Mouse (Mus musculus): Measurements from ENCODE around the gene Ifitm2. TPM values are rescaled to one million over a fixed set of nuclear protein-coding genes. Genes with fewer than 3 reads are reported as not detected.
"Not testable (repeated sequence)": the region's sequence is repeated elsewhere in the genome, so short reads cannot be mapped to it uniquely, and the experiment has no call there.

The Ifitm2 gene
- polyA plus RNA-seq, 1 experiment from 2014 or later = 234 TPM

GRCm38 (mm10) chr7:140989022-140989421 is 33.2 kb upstream of the Ifitm2 start:
- no peak for DNase-seq (ENCODE audit: low spot score)
- no peaks in the 10 kb centered on the region for H3K9me3 ChIP-seq (ENCODE audit: control insufficient read depth, low read length)
- no peak overlapping the region for H3K9ac ChIP-seq
- no peaks in the 10 kb centered on the region for H3K4me1 ChIP-seq (replicated peaks; ENCODE audit: control insufficient read depth, insufficient read depth, low read length)
- 67% methylated on average over 4 of the region's 4 CpGs for WGBS
- no peak overlapping the region for H3K4me3 ChIP-seq (replicated peaks; ENCODE audit: low read length)
- H3K27ac ChIP-seq = no peak overlapping the region
- no peak overlapping the region for H3K4me2 ChIP-seq (replicated peaks)
- H3K27me3 ChIP-seq (ENCODE audit: control insufficient read depth, insufficient read depth, low read length) = no peaks in the 10 kb centered on the region
- no peaks in the 10 kb centered on the region for H3K36me3 ChIP-seq (replicated peaks; ENCODE audit: control insufficient read depth, insufficient read depth)
- ATAC-seq (ENCODE audit: low FRiP score) = no peak

- Histone ChIP-seq H3K4me2 (replicated peaks) (no peak overlapping the region), H3K9me3 (ENCODE audit: control insufficient read depth, low read length) (no peaks in the 10 kb centered on the region), H3K4me1 (replicated peaks; ENCODE audit: control insufficient read depth, insufficient read depth, low read length) (no peaks in the 10 kb centered on the region), H3K4me3 (replicated peaks; ENCODE audit: low read length) (no peak overlapping the region), H3K27ac (no peak overlapping the region), H3K36me3 (replicated peaks; ENCODE audit: control insufficient read depth, insufficient read depth) (no peaks in the 10 kb centered on the region), H3K27me3 (ENCODE audit: control insufficient read depth, insufficient read depth, low read length) (no peaks in the 10 kb centered on the region), H3K9ac (no peak overlapping the region)
- ATAC-seq (ENCODE audit: low FRiP score) = no peak
- no peak for DNase-seq (ENCODE audit: low spot score)
- WGBS = 87% methylated on average over 17 of the region's 17 CpGs
These were observed 31.7 kb upstream of the Ifitm2 start for GRCm38 (mm10) chr7:140987182-140988138.

- Histone ChIP-seq H3K36me3 (replicated peaks; ENCODE audit: control insufficient read depth, insufficient read depth) (no peaks in the 10 kb centered on the region), H3K4me1 (replicated peaks; ENCODE audit: control insufficient read depth, insufficient read depth, low read length) (no peaks in the 10 kb centered on the region), H3K27ac (no peak overlapping the region), H3K4me3 (replicated peaks; ENCODE audit: low read length) (no peak overlapping the region), H3K9me3 (ENCODE audit: control insufficient read depth, low read length) (no peaks in the 10 kb centered on the region), H3K4me2 (replicated peaks) (no peak overlapping the region), H3K9ac (no peak overlapping the region), H3K27me3 (ENCODE audit: control insufficient read depth, insufficient read depth, low read length) (no peaks in the 10 kb centered on the region)
- WGBS = 94% methylated on average over 7 of the region's 7 CpGs
- ATAC-seq (ENCODE audit: low FRiP score) = no peak
- no peak for DNase-seq (ENCODE audit: low spot score)
These were observed 27.2 kb upstream of the Ifitm2 start for GRCm38 (mm10) chr7:140982971-140983370.

GRCm38 (mm10) chr7:140981704-140982103 is 25.9 kb upstream of the Ifitm2 start:
- Histone ChIP-seq H3K4me2 (replicated peaks) (no peak overlapping the region), H3K9ac (no peak overlapping the region), H3K27ac (no peak overlapping the region), H3K27me3 (ENCODE audit: control insufficient read depth, insufficient read depth, low read length) (no peaks in the 10 kb centered on the region), H3K4me1 (replicated peaks; ENCODE audit: control insufficient read depth, insufficient read depth, low read length) (no peaks in the 10 kb centered on the region), H3K9me3 (ENCODE audit: control insufficient read depth, low read length) (no peaks in the 10 kb centered on the region), H3K4me3 (replicated peaks; ENCODE audit: low read length) (no peak overlapping the region), H3K36me3 (replicated peaks; ENCODE audit: control insufficient read depth, insufficient read depth) (no peaks in the 10 kb centered on the region)
- WGBS = 96% methylated on average over 8 of the region's 8 CpGs
- no peak for ATAC-seq (ENCODE audit: low FRiP score)
- DNase-seq (ENCODE audit: low spot score) = no peak

- not testable (repeated sequence) for H3K9me3 ChIP-seq (ENCODE audit: control insufficient read depth, low read length); H3K9ac ChIP-seq; H3K4me1 ChIP-seq (replicated peaks; ENCODE audit: control insufficient read depth, insufficient read depth, low read length); H3K27ac ChIP-seq; ATAC-seq (ENCODE audit: low FRiP score); H3K36me3 ChIP-seq (replicated peaks; ENCODE audit: control insufficient read depth, insufficient read depth); H3K4me3 ChIP-seq (replicated peaks; ENCODE audit: low read length); H3K4me2 ChIP-seq (replicated peaks); DNase-seq (ENCODE audit: low spot score); H3K27me3 ChIP-seq (ENCODE audit: control insufficient read depth, insufficient read depth, low read length)
- 92% methylated on average over 9 of the region's 9 CpGs for WGBS
These were observed 20.9 kb upstream of the Ifitm2 start for GRCm38 (mm10) chr7:140976720-140977119.

GRCm38 (mm10) chr7:140975465-140975864 is 19.7 kb upstream of the Ifitm2 start:
- Histone ChIP-seq H3K4me2 (replicated peaks) (no peak overlapping the region), H3K4me3 (replicated peaks; ENCODE audit: low read length) (no peak overlapping the region), H3K36me3 (replicated peaks; ENCODE audit: control insufficient read depth, insufficient read depth) (no peaks in the 10 kb centered on the region), H3K9me3 (ENCODE audit: control insufficient read depth, low read length) (no peaks in the 10 kb centered on the region), H3K4me1 (replicated peaks; ENCODE audit: control insufficient read depth, insufficient read depth, low read length) (peaks cover 3% of the 10 kb centered on the region; the same call in 1 of the 2 replicates), H3K27me3 (ENCODE audit: control insufficient read depth, insufficient read depth, low read length) (0 out of 2 replicates have a peak, but pooled peaks cover 5% of the 10 kb centered on the region), H3K9ac (no peak overlapping the region), H3K27ac (no peak overlapping the region)
- DNase-seq (ENCODE audit: low spot score) (no peak), ATAC-seq (ENCODE audit: low FRiP score) (no peak)
- 31% methylated on average over 3 of the region's 3 CpGs for WGBS

GRCm38 (mm10) chr7:140974940-140975339 is 19.2 kb upstream of the Ifitm2 start:
- peaks cover 3% of the 10 kb centered on the region; the same call in 1 of the 2 replicates for H3K4me1 ChIP-seq (replicated peaks; ENCODE audit: control insufficient read depth, insufficient read depth, low read length)
- H3K4me3 ChIP-seq (replicated peaks; ENCODE audit: low read length) = no peak overlapping the region
- ATAC-seq (ENCODE audit: low FRiP score) (no peak), DNase-seq (ENCODE audit: low spot score) (no peak)
- 16% methylated on average over 9 of the region's 9 CpGs for WGBS
- H3K27me3 ChIP-seq (ENCODE audit: control insufficient read depth, insufficient read depth, low read length) = 0 out of 2 replicates have a peak, but pooled peaks cover 5% of the 10 kb centered on the region
- no peak overlapping the region for H3K9ac ChIP-seq
- no peak overlapping the region for H3K4me2 ChIP-seq (replicated peaks)
- H3K36me3 ChIP-seq (replicated peaks; ENCODE audit: control insufficient read depth, insufficient read depth) = no peaks in the 10 kb centered on the region
- H3K27ac ChIP-seq = no peak overlapping the region
- H3K9me3 ChIP-seq (ENCODE audit: control insufficient read depth, low read length) = no peaks in the 10 kb centered on the region

- H3K36me3 ChIP-seq (replicated peaks; ENCODE audit: control insufficient read depth, insufficient read depth) = no peaks in the 10 kb centered on the region
- H3K9me3 ChIP-seq (ENCODE audit: control insufficient read depth, low read length) = no peaks in the 10 kb centered on the region
- no peak overlapping the region for H3K4me3 ChIP-seq (replicated peaks; ENCODE audit: low read length)
- no peak overlapping the region for H3K4me2 ChIP-seq (replicated peaks)
- DNase-seq (ENCODE audit: low spot score) = no peak
- 16% methylated on average over 14 of the region's 14 CpGs for WGBS
- no peak overlapping the region for H3K27ac ChIP-seq
- 0 out of 2 replicates have a peak, but pooled peaks cover 5% of the 10 kb centered on the region for H3K27me3 ChIP-seq (ENCODE audit: control insufficient read depth, insufficient read depth, low read length)
- H3K4me1 ChIP-seq (replicated peaks; ENCODE audit: control insufficient read depth, insufficient read depth, low read length) = peaks cover 3% of the 10 kb centered on the region; the same call in 1 of the 2 replicates
- no peak overlapping the region for H3K9ac ChIP-seq
- no peak for ATAC-seq (ENCODE audit: low FRiP score)
These were observed 17.8 kb upstream of the Ifitm2 start for GRCm38 (mm10) chr7:140973396-140974165.
